Mouse (Mus musculus) spleen, adult 2 months (tissue): ENCODE measurements at regions not wholly inside any gene's neighbourhood (a gene's known extent, or its start where the extent isn't known, plus 50 kb on each side); places are given as distances from the start of the nearest gene placed in this dataset.

ENCODE experiments used
- CTCF ChIP-seq: fragments of 200-500 bp; IDR thresholded peaks from 2 replicates; pipeline ENCODE4 v1.5.1; 2011; ENCODE audit warnings: mild to moderate bottlenecking, inconsistent platforms; ENCODE audit not compliant: insufficient read depth, insufficient read length, insufficient replicate concordance; ENCODE audit errors: extremely low read depth
- POLR2A ChIP-seq: fragments of 200-500 bp; IDR thresholded peaks from 2 replicates; pipeline ENCODE4 v1.6.1; 2011; ENCODE audit warnings: low read depth, low read length, inconsistent platforms

DNA sequence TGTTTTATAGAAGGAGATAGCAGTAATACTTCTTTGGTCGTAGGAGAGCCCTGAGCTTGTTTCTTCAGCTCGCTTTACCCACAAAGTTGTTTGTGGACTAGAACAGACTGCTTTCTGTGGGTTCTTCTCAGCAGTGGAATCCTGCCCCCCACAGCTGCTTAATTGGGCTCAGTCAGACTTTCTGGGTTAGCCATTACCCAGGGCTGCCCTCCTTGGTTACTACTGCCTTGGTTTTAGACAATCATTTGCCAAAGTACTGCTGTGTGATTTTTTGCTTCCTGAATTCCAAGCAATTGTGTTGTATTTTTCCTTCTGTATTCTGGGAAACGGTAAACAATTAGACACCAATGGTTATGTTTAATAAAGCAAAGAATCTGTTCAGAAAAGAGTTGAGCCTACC is 321.8 kb upstream of the Rnaseh2b start:
- TF ChIP-seq CTCF (no peak), POLR2A (no peak)
